Mouse (Mus musculus) embryonic facial prominence, embryonic 15.5 days (tissue): ENCODE measurements around the gene Lrrc29. TPM values are rescaled to one million over a fixed set of nuclear protein-coding genes. Genes with fewer than 3 reads are reported as not detected.
A peak's percentile ranks its signal among the peaks of the same experiment; 100 is the strongest.

Experiments used
- ATAC-seq: fragments of 200-750 bp; cut with Nextera tagmentation; 2 replicates; pipeline ENCODE4 v1.8.0; 2017; ENCODE audit warnings: low read depth, moderate TSS enrichment; ENCODE audit not compliant: insufficient number of reproducible peaks, low FRiP score, low TSS enrichment
- H3K27ac ChIP-seq: fragments of 300-500 bp; sonication (generic); replicated peaks from 2 replicates; pipeline ENCODE4 v1.5.1; 2015; ENCODE audit warnings: mild to moderate bottlenecking, inconsistent platforms
- H3K27me3 ChIP-seq: fragments of 300-500 bp; sonication (generic); 2 replicates; pipeline ENCODE4 v1.6.1; 2015; ENCODE audit warnings: inconsistent platforms
- H3K36me3 ChIP-seq: fragments of 300-500 bp; sonication (generic); 2 replicates; pipeline ENCODE4 v1.6.1; 2015; ENCODE audit warnings: mild to moderate bottlenecking, inconsistent platforms
- H3K4me1 ChIP-seq: fragments of 300-500 bp; sonication (generic); 2 replicates; pipeline ENCODE4 v1.6.1; 2015; ENCODE audit warnings: inconsistent platforms
- H3K4me2 ChIP-seq: fragments of 300-500 bp; sonication (generic); replicated peaks from 2 replicates; pipeline ENCODE4 v1.6.1; 2015; ENCODE audit warnings: mild to moderate bottlenecking, inconsistent platforms
- H3K4me3 ChIP-seq: fragments of 300-500 bp; sonication (generic); replicated peaks from 2 replicates; pipeline ENCODE4 v1.5.1; 2015; ENCODE audit warnings: mild to moderate bottlenecking, inconsistent platforms
- H3K9ac ChIP-seq: fragments of 300-500 bp; sonication (generic); 2 replicates; pipeline ENCODE4 v1.6.1; 2015; ENCODE audit warnings: inconsistent platforms
- H3K9me3 ChIP-seq: fragments of 300-500 bp; sonication (generic); replicated peaks from 2 replicates; pipeline ENCODE4 v1.6.1; 2016; ENCODE audit warnings: inconsistent platforms
- WGBS: fragments of 180-500 bp; shearing (Covaris S2); methylation state at CpG from one replicate; pipeline ENCODE4 v1.1.7; 2015; 5-methylcytosine and 5-hydroxymethylcytosine counted together
- polyA plus RNA-seq: library from polyadenylated mRNA; unstranded; fragments of >200 nt; fragmentation: Nextera tagmentation; extraction: Ambion mirVana; gene quantifications from 2 replicates; pipeline ENCODE4 v1.2.1, GENCODE M21; 2015

Lrrc29 gene
- polyA plus RNA-seq, 1 experiment from 2014 or later = 2.0 TPM

- 34% methylated on average over 5 of the region's 5 CpGs for WGBS
- Histone ChIP-seq H3K9ac (peak overlapping the region; percentile 47), H3K4me2 (peak overlapping the region; percentile 74), H3K9me3 (no peaks in the 10 kb centered on the region), H3K36me3 (peaks cover 69% of the 10 kb centered on the region), H3K27me3 (no peaks in the 10 kb centered on the region), H3K4me3 (peak overlapping the region; percentile 46), H3K4me1 (peaks cover 29% of the 10 kb centered on the region), H3K27ac (peak overlapping the region; percentile 87; the same call in 1 of the 2 replicates)
- peak; percentile 22; the same call in 1 of the 2 replicates for ATAC-seq
These were observed 19.9 kb downstream of the Lrrc29 start for GRCm38 (mm10) chr8:105306146-105306691.

- 3% methylated on average over 27 of the region's 30 CpGs for WGBS
- Histone ChIP-seq H3K4me1 (peaks cover 29% of the 10 kb centered on the region), H3K4me3 (peak within 1 kb of the TSS; percentile 46), H3K36me3 (peaks cover 71% of the 10 kb centered on the region), H3K9me3 (no peaks in the 10 kb centered on the region), H3K9ac (peak within 1 kb of the TSS; percentile 47), H3K4me2 (peak within 1 kb of the TSS; percentile 74), H3K27ac (peak within 1 kb of the TSS; percentile 87), H3K27me3 (no peaks in the 10 kb centered on the region)
- ATAC-seq = peak; percentile 79
These were observed 20.6 kb downstream of the Lrrc29 start, which contains the start of gene Elmo3 for GRCm38 (mm10) chr8:105305211-105306145. Gene Elmo3, plus strand, starts transcription at chr8:105305601.

- Histone ChIP-seq H3K27ac (peak overlapping the region; percentile 87), H3K9me3 (no peaks in the 10 kb centered on the region), H3K4me2 (0 out of 2 replicates have a peak overlapping the region, but pooled peaks have one; percentile 2), H3K4me3 (no peak overlapping the region), H3K4me1 (peaks cover 29% of the 10 kb centered on the region), H3K27me3 (no peaks in the 10 kb centered on the region), H3K9ac (no peak overlapping the region), H3K36me3 (peaks cover 71% of the 10 kb centered on the region)
- 44% methylated on average over 9 of the region's 9 CpGs for WGBS
- ATAC-seq = 0 out of 2 replicates have a peak, but pooled peaks have one; percentile 15
These were observed 21.5 kb downstream of the Lrrc29 start for GRCm38 (mm10) chr8:105304325-105305210.

- H3K9me3 ChIP-seq = no peaks in the 10 kb centered on the region
- no peak for ATAC-seq
- no peak overlapping the region for H3K4me2 ChIP-seq
- peaks cover 31% of the 10 kb centered on the region for H3K4me1 ChIP-seq
- peak overlapping the region; percentile 87; the same call in 1 of the 2 replicates for H3K27ac ChIP-seq
- no peak overlapping the region for H3K4me3 ChIP-seq
- H3K9ac ChIP-seq = no peak overlapping the region
- peaks cover 66% of the 10 kb centered on the region for H3K36me3 ChIP-seq
- WGBS = 77% methylated on average over 9 of the region's 9 CpGs
- no peaks in the 10 kb centered on the region for H3K27me3 ChIP-seq
These were observed 22.2 kb downstream of the Lrrc29 start for GRCm38 (mm10) chr8:105303874-105304273.

DNA sequence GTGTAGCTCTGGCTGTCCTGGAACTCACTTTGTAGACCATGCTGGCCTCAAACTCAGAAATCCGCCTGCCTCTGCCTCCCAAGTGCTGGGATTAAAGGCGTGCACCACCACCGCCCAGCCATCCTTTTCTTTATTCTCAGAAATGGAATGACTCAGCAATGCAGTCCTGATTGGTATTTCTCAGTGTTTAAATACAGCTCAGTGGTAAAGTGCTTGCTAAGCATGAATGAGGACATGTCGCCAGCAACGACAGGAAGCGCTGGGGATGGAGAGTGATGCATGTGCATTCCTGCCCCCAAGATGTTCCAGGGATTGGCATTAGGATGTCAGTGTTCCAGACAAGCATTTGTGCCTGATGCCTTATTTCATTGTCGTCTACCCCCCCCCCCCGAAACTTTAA lies 22.7 kb downstream of the Lrrc29 start:
- no peak overlapping the region for H3K27ac ChIP-seq
- WGBS = 80% methylated on average over 8 of the region's 8 CpGs
- ATAC-seq = no peak
- no peak overlapping the region for H3K4me3 ChIP-seq
- no peak overlapping the region for H3K4me2 ChIP-seq
- peaks cover 61% of the 10 kb centered on the region for H3K36me3 ChIP-seq
- H3K27me3 ChIP-seq = no peaks in the 10 kb centered on the region
- H3K4me1 ChIP-seq = peaks cover 36% of the 10 kb centered on the region
- no peaks in the 10 kb centered on the region for H3K9me3 ChIP-seq
- no peak overlapping the region for H3K9ac ChIP-seq

DNA sequence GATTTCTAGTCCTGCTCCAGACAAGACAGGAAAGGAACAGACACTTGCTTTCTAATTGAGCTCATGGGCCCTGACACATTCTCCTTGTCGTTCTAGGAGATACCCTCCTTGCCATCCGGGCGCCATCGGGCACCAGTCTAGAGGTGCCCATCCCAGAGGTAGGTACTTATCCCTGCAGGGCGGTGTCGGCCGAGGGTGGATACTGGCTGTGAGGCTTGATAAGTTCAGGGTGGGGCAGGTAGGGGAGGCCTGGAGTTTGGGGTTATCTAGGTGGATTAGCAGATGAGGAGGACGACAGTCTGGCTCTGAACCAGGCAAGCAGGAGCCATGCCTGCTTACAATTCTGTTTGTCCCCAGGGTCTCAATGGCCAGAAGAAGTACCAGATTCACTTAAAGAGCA lies 26.1 kb downstream of the Lrrc29 start:
- ATAC-seq = no peak
- Histone ChIP-seq H3K9ac (no peak overlapping the region), H3K9me3 (no peaks in the 10 kb centered on the region), H3K27ac (no peak overlapping the region), H3K4me2 (no peak overlapping the region), H3K4me1 (peaks cover 29% of the 10 kb centered on the region), H3K36me3 (peaks cover 50% of the 10 kb centered on the region), H3K27me3 (no peaks in the 10 kb centered on the region), H3K4me3 (no peak overlapping the region)
- 91% methylated on average over 8 of the region's 8 CpGs for WGBS

DNA sequence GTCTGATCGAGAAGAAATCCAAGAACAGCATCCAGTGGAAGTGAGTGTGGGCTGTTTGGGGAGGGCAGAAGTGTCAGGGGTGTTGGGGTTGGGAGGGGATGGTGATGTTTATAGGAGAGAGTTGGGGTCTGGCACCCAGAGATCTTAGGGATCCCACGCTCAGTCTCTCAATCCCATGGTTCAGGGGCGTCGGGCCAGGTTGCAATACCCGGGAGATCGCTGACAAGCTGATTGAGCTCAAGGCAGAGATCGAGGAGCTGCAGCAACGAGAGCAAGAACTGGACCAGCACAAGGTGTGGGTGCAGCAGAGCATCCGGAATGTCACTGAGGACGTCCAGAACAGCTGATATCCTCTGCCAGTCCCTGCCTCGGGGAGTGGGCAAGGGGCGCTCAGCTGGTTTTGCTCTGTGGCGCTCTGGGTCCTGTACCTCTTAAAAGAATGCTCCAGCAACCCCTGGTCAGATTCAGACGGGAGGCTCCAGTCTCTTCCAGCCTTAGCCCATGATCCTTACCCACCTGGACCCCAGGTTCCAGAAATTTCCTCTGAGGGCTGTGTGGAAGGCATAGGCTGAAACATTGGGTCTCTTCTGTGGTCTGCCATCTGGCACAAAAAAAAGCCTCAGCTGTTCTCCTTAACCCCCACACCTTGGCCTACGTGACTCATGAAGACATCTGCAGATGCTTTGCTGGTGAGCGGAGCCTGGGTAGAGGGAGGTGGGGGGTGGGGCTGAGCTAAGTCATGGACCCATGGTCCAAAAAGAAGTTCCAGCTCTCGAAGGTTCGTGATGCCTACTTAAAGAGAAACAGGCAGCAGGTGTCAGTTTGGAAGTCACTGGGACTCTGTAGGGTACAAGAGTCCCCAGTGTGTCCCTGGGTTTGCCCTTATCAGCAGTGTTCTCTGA lies 27.5 kb downstream of the Lrrc29 start:
- Histone ChIP-seq H3K27ac (no peak overlapping the region), H3K9me3 (no peaks in the 10 kb centered on the region), H3K4me3 (peak overlapping the region; percentile 99), H3K4me1 (peaks cover 18% of the 10 kb centered on the region), H3K9ac (peak overlapping the region; percentile 91), H3K4me2 (peak overlapping the region; percentile 85), H3K36me3 (peaks cover 40% of the 10 kb centered on the region), H3K27me3 (no peaks in the 10 kb centered on the region)
- WGBS = 50% methylated on average over 18 of the region's 18 CpGs
- no peak for ATAC-seq

- Histone ChIP-seq H3K27ac (peak within 1 kb of the TSS; percentile 79), H3K4me3 (peak within 1 kb of the TSS; percentile 99), H3K9ac (peak within 1 kb of the TSS; percentile 91), H3K4me2 (peak within 1 kb of the TSS; percentile 85), H3K4me1 (peaks cover 18% of the 10 kb centered on the region), H3K9me3 (no peaks in the 10 kb centered on the region), H3K27me3 (no peaks in the 10 kb centered on the region), H3K36me3 (peaks cover 31% of the 10 kb centered on the region)
- ATAC-seq = peak; percentile 84
- under 1% methylated on average over 58 of the region's 58 CpGs for WGBS
These were observed 28.4 kb downstream of the Lrrc29 start, which contains the start of gene E2f4 for GRCm38 (mm10) chr8:105297511-105298192. Gene E2f4, plus strand, starts transcription at chr8:105297663.

DNA sequence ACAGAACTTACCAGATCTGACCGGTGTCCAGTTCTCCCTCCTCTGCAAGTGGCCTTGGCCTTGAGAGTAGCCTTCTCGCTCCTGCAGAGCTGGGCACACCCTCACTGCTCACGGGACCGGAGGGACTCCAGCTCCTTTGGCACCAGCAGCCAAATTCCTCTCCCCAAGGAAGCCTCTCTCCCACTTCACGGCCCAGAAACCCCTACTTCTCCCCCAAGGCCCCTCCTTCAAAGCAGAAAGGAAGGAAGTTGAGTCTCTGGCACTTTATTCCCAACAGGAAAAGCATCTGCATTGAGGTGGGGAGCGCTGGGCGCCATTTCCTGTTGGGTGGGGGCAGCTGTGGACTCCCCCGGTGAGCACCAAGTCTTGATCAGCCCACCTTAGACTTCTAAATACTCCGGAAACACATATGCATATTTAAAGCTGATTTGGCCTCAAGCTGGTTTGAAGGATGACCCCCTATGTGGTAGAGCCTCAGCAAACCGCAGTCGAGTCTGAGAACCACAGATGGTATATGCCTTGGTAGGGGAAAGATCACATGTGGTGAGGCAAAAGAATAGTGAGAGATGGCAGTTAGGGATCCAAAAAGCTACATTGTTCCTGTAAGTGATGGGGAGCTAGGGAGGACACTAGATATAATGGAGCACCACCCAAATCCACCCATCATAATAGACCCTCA lies 30.0 kb downstream of the Lrrc29 start, which contains the start of gene Exoc3l:
TSS of gene Exoc3l (minus strand) at position 207 of the 679 bp plus-strand sequence.
- Histone ChIP-seq H3K27ac (peak within 1 kb of the TSS; percentile 79), H3K4me2 (peak within 1 kb of the TSS; percentile 85), H3K9me3 (no peaks in the 10 kb centered on the region), H3K36me3 (peaks cover 16% of the 10 kb centered on the region), H3K9ac (peak within 1 kb of the TSS; percentile 91; the same call in 1 of the 2 replicates), H3K4me1 (peaks cover 18% of the 10 kb centered on the region), H3K27me3 (no peaks in the 10 kb centered on the region), H3K4me3 (peak within 1 kb of the TSS; percentile 99)
- WGBS = 60% methylated on average over 11 of the region's 11 CpGs
- ATAC-seq = no peak
